Mouse (Mus musculus) neural tube, embryonic 15.5 days (tissue): ENCODE results near the gene Eif3d. TPM values are rescaled to one million over a fixed set of nuclear protein-coding genes. Genes with fewer than 3 reads are reported as not detected.

Experiments used
- ATAC-seq: fragments of 200-750 bp; cut with Nextera tagmentation; 2 replicates; pipeline ENCODE4 v1.8.0; 2017; ENCODE audit warnings: mild to moderate bottlenecking, moderate TSS enrichment, moderate library complexity; ENCODE audit not compliant: low FRiP score
- H3K27ac ChIP-seq: fragments of 300-500 bp; sonication (generic); replicated peaks from 2 replicates; pipeline ENCODE4 v1.5.1; 2015; ENCODE audit warnings: mild to moderate bottlenecking, inconsistent platforms
- H3K27me3 ChIP-seq: fragments of 300-500 bp; sonication (generic); replicated peaks from 2 replicates; pipeline ENCODE4 v1.6.1; 2015; ENCODE audit warnings: inconsistent platforms
- H3K36me3 ChIP-seq: fragments of 300-500 bp; sonication (generic); 2 replicates; pipeline ENCODE4 v1.6.1; 2015; ENCODE audit warnings: inconsistent platforms
- H3K4me1 ChIP-seq: fragments of 300-500 bp; sonication (generic); 2 replicates; pipeline ENCODE4 v1.6.1; 2015; ENCODE audit warnings: inconsistent platforms
- H3K4me2 ChIP-seq: fragments of 300-500 bp; sonication (generic); 2 replicates; pipeline ENCODE4 v1.6.1; 2015; ENCODE audit warnings: inconsistent platforms, mild to moderate bottlenecking, moderate library complexity
- H3K4me3 ChIP-seq: fragments of 300-500 bp; sonication (generic); replicated peaks from 2 replicates; pipeline ENCODE4 v1.5.1; 2015; ENCODE audit warnings: mild to moderate bottlenecking, inconsistent platforms
- H3K9ac ChIP-seq: fragments of 300-500 bp; sonication (generic); replicated peaks from 2 replicates; pipeline ENCODE4 v1.6.1; 2015; ENCODE audit warnings: mild to moderate bottlenecking, inconsistent platforms
- H3K9me3 ChIP-seq: fragments of 300-500 bp; sonication (generic); replicated peaks from 2 replicates; pipeline ENCODE4 v1.6.1; 2016; ENCODE audit warnings: inconsistent platforms
- WGBS: fragments of 180-500 bp; shearing (Covaris S2); methylation state at CpG from one replicate; pipeline ENCODE4 v1.1.7; 2015; ENCODE audit warnings: mixed read lengths; 5-methylcytosine and 5-hydroxymethylcytosine counted together
- polyA plus RNA-seq: library from polyadenylated mRNA; unstranded; fragments of >200 nt; fragmentation: Nextera tagmentation; extraction: Ambion mirVana; gene quantifications from 2 replicates; pipeline ENCODE4 v1.2.1, GENCODE M21; 2015

Gene Eif3d
- polyA plus RNA-seq, 1 experiment from 2014 or later = 156 TPM

DNA sequence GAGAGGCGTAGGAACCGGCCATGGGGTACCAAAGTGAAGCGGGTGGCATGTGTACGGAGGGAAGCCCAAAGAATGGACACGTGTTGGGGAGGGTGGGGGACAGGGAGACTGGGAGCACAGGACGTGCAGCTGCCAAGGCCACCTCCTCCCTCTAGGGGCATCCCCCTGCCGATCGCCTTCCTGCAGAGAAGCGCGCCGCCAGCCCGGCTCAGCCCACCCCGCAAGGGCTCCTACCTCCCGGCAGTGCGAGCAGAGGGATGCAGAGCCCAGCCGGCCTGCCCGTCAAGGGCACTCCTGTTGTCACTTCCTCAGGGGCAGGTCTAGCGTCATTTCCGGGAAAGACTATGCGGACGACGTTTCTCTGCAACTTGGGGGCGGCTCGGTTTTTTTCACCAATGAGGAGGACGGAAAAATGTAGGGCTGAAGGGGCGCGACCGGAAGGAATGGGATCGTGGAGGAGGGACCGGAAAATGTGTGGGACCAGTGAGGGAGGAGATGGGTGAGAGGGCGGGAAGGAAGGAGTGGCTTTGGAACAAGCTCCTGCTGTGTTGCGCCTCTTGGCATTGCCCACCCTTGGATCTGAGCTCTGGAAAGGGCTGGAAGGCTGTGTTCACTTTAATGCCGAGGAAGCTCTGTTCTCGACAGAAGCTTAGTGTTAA lies 41.8 kb downstream of the Eif3d start, which contains the start of gene Txn2:
Gene Txn2, minus strand, starts transcription at position 334 of the 659 bp plus-strand sequence.
- WGBS = under 1% methylated on average over 34 of the region's 34 CpGs
- Histone ChIP-seq H3K27ac (peak within 1 kb of the TSS; percentile 100), H3K36me3 (peaks cover 17% of the 10 kb centered on the region), H3K9me3 (no peaks in the 10 kb centered on the region), H3K9ac (peak within 1 kb of the TSS; percentile 82), H3K4me2 (peak within 1 kb of the TSS; percentile 85), H3K4me3 (peak within 1 kb of the TSS; percentile 79), H3K27me3 (no peaks in the 10 kb centered on the region), H3K4me1 (peaks cover 32% of the 10 kb centered on the region)
- ATAC-seq = peak; percentile 97

DNA sequence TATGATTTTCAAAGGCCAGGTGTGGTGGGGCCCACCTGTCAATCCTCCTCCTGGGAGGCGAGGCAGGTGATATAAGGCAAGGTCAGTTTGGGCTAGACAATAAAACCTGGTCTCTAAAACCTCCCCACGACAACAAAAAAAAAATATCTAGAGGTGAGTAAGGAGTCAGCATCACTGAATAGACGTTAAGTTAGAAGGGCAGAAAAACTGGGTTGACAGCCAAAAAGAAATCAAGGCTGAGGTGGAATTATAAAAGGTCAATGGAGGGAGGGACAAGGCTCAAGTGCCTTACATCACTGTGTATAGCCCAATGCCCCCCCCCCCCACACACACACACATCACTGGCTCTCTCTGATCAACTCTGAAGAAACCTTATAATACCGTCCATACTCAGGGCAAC lies 42.5 kb downstream of the Eif3d start:
- peak overlapping the region; percentile 100 for H3K27ac ChIP-seq
- H3K4me3 ChIP-seq = peak overlapping the region; percentile 79
- ATAC-seq = no peak
- H3K36me3 ChIP-seq = peaks cover 24% of the 10 kb centered on the region
- WGBS = 26% methylated on average over 4 of the region's 4 CpGs
- peaks cover 25% of the 10 kb centered on the region for H3K4me1 ChIP-seq
- H3K27me3 ChIP-seq = no peaks in the 10 kb centered on the region
- H3K9me3 ChIP-seq = no peaks in the 10 kb centered on the region
- H3K9ac ChIP-seq = peak overlapping the region; percentile 82
- peak overlapping the region; percentile 85 for H3K4me2 ChIP-seq

DNA sequence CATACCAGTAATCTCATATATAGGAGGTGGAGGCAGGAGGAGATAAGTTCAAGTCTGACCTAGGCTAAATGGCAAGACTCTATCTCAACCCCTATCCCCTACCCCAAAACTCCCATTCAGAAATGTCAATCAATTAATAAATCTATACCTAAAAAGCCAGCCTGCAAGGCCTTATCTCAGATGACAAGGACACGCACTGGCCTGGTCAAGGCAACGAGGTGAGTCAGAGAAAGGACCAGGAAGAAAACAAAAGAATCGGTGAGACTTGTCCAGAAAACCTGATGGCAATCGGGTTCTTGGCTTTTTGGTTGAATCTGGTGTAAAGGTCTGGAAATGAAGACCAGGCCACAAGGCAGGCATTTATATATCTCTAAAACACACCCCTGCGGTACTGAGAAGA lies 43.7 kb downstream of the Eif3d start:
- 98% methylated on average over 5 of the region's 5 CpGs for WGBS
- Histone ChIP-seq H3K9ac (no peak overlapping the region), H3K27me3 (no peaks in the 10 kb centered on the region), H3K9me3 (no peaks in the 10 kb centered on the region), H3K4me1 (peaks cover 25% of the 10 kb centered on the region), H3K36me3 (peaks cover 36% of the 10 kb centered on the region), H3K4me3 (no peak overlapping the region), H3K27ac (no peak overlapping the region), H3K4me2 (no peak overlapping the region)
- no peak for ATAC-seq

DNA sequence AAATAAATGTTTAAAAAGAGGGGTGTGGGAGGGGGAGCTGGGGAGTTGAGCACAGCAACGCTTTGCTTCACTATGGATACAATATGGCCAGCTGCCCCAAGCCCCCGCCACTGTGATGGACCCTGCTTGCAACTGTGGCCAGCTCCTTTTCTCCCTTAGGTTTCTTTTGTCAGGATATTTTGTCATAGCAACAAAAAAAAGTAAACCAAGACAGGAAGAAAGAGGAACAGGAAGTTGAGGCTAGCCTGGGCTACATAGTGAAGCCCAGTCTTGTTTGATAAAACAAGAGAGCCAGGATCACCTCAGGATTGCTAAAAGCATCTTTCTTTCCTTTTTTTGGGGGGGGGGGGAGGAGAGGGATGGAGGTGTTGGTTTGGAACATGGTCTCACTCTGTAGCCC lies 45.4 kb downstream of the Eif3d start:
- no peak for ATAC-seq
- WGBS = 94% methylated on average over 2 of the region's 2 CpGs

DNA sequence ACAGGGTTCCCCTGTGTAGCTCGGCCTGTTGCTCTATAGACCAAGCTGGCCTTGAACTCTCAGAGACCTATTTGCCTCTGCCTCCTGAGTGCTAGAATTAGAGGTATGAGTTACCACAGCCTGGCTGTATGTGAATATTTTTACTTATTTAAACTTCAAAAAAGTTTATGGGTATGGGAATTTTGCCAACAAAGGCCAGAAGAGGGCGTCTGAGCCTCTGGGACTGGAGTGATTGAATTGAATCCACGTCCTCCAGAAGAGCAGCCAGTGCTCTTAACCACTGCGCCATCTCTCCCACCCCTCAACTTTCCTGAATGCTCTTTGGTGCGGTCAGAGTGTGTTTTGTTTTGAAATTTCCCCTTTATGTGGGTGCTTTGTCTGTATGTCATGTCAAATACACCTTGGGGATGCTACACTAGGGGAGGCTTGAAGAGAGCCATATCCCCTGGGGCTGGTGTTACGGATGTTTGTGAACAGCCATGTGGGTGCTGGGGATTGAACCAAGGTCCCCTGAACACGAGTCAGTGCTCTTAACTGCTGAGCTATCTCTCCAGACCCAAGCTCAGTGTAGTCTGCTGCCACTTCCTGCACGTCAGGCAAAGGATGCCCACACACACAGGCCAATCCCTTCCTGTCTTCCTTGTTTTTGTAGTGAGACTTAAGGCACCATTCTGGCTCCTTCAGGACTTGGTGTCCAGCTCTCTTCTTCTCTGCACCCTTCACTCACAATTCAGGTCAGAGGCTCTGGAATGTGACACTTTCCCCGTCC lies 47.2 kb downstream of the Eif3d start:
- H3K4me1 ChIP-seq = peaks cover 15% of the 10 kb centered on the region
- no peak overlapping the region for H3K9ac ChIP-seq
- H3K4me3 ChIP-seq = no peak overlapping the region
- WGBS = 69% methylated on average over 9 of the region's 9 CpGs
- no peaks in the 10 kb centered on the region for H3K27me3 ChIP-seq
- peaks cover 67% of the 10 kb centered on the region for H3K36me3 ChIP-seq
- H3K27ac ChIP-seq = no peak overlapping the region
- no peaks in the 10 kb centered on the region for H3K9me3 ChIP-seq
- ATAC-seq = no peak
- no peak overlapping the region for H3K4me2 ChIP-seq

More for the DNA sequence above, 45.4 kb downstream of the Eif3d start:
- H3K27ac ChIP-seq = no peak overlapping the region
- no peaks in the 10 kb centered on the region for H3K27me3 ChIP-seq
- no peak overlapping the region for H3K4me2 ChIP-seq
- H3K9ac ChIP-seq = no peak overlapping the region
- peaks cover 25% of the 10 kb centered on the region for H3K4me1 ChIP-seq
- no peak overlapping the region for H3K4me3 ChIP-seq
- peaks cover 51% of the 10 kb centered on the region for H3K36me3 ChIP-seq
- H3K9me3 ChIP-seq = no peaks in the 10 kb centered on the region

DNA sequence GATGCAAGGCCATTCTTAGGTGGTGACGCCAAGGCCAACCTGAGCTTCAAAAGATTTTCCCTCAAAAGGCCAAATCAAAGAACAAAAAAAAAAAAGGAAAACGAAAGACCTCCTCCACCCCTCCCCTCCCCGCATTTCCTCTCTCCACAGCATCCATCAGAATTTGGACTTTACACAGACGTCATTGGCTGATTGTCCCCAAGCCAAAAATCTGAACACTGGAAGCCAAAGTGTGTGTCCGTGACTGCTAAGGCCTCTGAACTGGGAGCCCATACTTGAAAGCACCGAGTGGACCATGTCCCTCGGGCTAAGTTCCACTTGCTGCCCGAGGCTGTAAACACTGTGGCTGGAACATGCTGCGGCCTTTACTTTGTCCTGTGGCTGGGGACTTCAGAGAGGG lies 47.9 kb downstream of the Eif3d start:
- Histone ChIP-seq H3K36me3 (peaks cover 69% of the 10 kb centered on the region), H3K27ac (no peak overlapping the region), H3K9me3 (no peaks in the 10 kb centered on the region), H3K27me3 (no peaks in the 10 kb centered on the region), H3K4me2 (no peak overlapping the region), H3K4me1 (peaks cover 9% of the 10 kb centered on the region), H3K4me3 (no peak overlapping the region), H3K9ac (no peak overlapping the region)
- WGBS = 89% methylated on average over 9 of the region's 9 CpGs
- ATAC-seq = no peak

DNA sequence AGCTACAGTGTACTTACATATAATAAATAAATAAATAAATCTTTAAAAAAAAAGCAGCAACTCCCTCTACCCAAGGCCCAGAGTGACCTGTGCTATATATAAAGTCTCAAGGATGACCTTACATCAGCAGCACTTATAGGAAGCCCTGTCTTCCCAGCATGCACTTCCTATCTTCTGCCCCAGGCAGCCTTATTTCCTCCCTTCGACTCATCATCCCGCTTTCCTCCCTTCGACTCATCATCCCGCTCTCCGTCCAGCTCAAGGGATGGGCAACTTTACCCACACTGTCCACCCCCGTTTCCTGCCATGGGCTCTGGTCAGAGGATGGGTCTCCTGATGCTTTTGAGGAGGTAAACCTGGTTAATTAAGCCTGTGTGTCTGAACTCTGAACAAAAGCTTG lies 49.0 kb downstream of the Eif3d start:
- H3K9me3 ChIP-seq = no peaks in the 10 kb centered on the region
- H3K27ac ChIP-seq = no peak overlapping the region
- H3K9ac ChIP-seq = no peak overlapping the region
- peaks cover 66% of the 10 kb centered on the region for H3K36me3 ChIP-seq
- no peak for ATAC-seq
- H3K4me3 ChIP-seq = no peak overlapping the region
- H3K27me3 ChIP-seq = no peaks in the 10 kb centered on the region
- WGBS = 86% methylated on average over 6 of the region's 6 CpGs
- no peak overlapping the region for H3K4me2 ChIP-seq
- no peaks in the 10 kb centered on the region; the same call in 1 of the 2 replicates for H3K4me1 ChIP-seq

DNA sequence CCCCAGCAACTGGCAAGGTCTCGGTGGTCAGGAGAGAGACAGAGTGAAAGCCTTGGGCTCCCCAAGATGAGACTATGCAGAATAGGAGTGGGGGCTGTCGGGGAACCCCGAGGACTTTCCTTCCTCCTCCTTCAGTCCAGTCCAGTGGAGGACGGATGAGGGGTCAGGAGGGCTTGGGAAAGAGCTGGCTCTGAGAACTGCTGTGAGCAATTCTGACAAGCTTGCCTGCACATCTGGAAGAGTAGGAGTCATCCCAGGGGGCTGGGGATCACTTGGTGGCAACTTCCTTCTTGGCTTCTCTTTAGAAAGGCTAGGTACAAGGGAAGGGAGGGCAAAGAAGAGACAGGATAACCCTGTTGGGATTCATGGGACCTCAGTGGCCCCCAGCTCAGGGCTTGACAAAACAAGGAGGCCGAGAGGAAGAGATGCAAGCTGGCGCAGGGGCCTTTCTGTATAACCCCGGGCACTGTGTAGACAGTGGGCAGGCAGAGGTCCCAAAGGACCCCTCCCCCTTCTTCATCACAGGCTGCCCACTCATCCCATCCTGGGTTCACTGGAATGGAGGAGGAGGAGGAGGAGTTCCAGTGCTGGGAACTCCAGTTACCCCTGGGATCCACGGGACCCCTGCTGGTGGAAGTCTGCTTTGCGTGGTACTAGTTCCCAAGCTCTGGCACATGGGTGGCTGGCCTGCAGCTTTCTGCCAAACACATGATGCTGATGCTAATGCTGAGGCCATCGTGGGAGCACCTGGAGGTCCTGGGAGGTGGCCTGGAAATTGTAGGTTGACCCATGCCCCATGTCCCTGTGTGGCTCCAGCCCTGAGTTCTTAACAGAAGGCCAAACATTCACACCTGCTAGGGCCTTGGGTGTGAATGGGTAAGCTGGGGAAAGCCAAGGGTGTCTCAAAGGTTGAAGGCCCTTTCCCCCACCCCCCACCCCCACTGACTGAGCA lies 49.8 kb downstream of the Eif3d start:
- peaks cover 67% of the 10 kb centered on the region for H3K36me3 ChIP-seq
- no peaks in the 10 kb centered on the region for H3K27me3 ChIP-seq
- H3K4me1 ChIP-seq = no peaks in the 10 kb centered on the region; the same call in 1 of the 2 replicates
- no peaks in the 10 kb centered on the region for H3K9me3 ChIP-seq
- H3K4me3 ChIP-seq = no peak overlapping the region
- WGBS = 84% methylated on average over 10 of the region's 10 CpGs
- no peak overlapping the region for H3K4me2 ChIP-seq
- H3K9ac ChIP-seq = no peak overlapping the region
- no peak for ATAC-seq
- no peak overlapping the region for H3K27ac ChIP-seq

DNA sequence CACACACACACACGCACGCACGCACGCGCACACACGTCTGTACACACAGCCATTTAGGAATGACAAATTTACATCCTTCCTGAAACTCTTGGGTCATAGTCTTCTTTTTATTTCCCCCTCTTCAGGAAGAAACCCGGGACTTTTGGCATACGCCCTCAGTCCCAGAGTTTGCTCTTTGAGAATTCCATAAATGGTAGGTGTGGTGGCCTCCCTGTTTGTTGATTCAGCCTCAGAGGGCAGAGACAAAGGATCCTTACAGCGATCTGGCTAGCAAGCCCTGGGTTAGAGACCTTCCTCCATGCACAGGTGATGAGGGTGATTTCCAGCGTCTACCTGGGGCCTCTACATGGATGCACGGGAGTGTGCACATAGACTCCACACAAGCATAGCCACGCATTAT lies 51.2 kb downstream of the Eif3d start:
- ATAC-seq = no peak
- no peaks in the 10 kb centered on the region; the same call in 1 of the 2 replicates for H3K4me1 ChIP-seq
- H3K4me2 ChIP-seq = no peak overlapping the region
- H3K27ac ChIP-seq = no peak overlapping the region
- H3K36me3 ChIP-seq = peaks cover 77% of the 10 kb centered on the region
- no peak overlapping the region for H3K4me3 ChIP-seq
- 93% methylated on average over 12 of the region's 12 CpGs for WGBS
- no peak overlapping the region; the same call in 1 of the 2 replicates for H3K9ac ChIP-seq
- H3K9me3 ChIP-seq = no peaks in the 10 kb centered on the region
- no peaks in the 10 kb centered on the region for H3K27me3 ChIP-seq

DNA sequence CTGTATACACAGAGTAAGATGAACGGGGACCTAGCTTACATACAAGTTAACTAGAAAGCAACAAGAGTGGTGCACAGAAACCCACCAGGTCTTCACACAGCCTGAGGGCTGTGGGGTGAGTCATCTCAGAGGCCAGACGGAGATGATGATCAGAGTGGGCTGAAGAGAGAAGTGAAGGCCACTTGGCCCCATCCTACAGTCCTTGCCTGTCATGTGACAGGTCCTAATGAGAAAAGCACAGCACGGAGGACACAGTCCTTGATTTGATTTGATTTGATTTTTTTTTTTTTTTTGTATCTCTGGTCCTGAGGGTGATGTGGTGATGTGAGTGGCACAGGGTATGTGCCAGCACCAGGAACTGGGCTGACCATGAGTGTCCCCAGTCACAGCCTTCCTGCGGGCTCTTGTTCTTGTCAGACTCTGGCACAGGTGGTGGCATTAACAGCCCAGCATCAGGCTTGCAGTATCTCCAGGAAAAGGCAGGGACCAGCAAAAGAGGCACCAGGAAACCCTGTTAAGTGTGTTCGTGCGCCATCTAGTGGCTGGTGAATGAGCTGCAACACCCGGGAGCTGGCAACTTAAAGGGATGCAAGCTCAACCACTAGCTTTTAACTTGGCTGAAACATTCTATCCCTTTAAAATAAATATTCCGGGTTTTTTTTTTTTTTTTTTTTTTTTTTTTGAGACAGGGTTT lies 53.6 kb downstream of the Eif3d start:
- no peaks in the 10 kb centered on the region; the same call in 1 of the 2 replicates for H3K4me1 ChIP-seq
- H3K36me3 ChIP-seq = peaks cover 61% of the 10 kb centered on the region
- H3K9me3 ChIP-seq = no peaks in the 10 kb centered on the region
- no peaks in the 10 kb centered on the region for H3K27me3 ChIP-seq
- ATAC-seq = no peak
- H3K27ac ChIP-seq = no peak overlapping the region
- no peak overlapping the region for H3K4me3 ChIP-seq
- WGBS = 43% methylated on average over 8 of the region's 8 CpGs
- no peak overlapping the region for H3K9ac ChIP-seq
- H3K4me2 ChIP-seq = no peak overlapping the region

DNA sequence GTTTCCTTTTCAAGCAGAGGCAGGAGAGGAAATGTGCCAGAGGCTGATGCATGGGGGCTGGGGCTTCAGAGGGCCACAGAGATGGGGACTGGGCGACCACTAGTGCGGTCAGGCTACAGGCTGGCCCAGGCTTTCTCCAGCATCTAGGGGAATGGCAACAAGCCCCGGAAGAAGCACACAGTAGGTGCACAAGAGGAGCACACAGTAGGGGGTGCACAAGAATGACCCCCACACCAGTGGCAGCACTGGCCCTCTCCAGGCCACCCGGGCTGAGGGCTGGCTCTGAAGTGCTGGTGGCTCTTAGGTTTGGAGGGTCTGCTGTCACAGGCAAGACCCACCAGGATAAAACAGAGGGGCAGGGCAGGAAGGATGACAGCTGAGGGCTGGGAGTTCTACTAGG lies 55.3 kb downstream of the Eif3d start:
- no peak overlapping the region for H3K4me2 ChIP-seq
- no peak for ATAC-seq
- no peak overlapping the region for H3K9ac ChIP-seq
- 97% methylated on average over 4 of the region's 4 CpGs for WGBS
- no peak overlapping the region for H3K4me3 ChIP-seq
- no peaks in the 10 kb centered on the region for H3K27me3 ChIP-seq
- H3K4me1 ChIP-seq = no peaks in the 10 kb centered on the region
- H3K9me3 ChIP-seq = no peaks in the 10 kb centered on the region
- peaks cover 46% of the 10 kb centered on the region for H3K36me3 ChIP-seq
- no peak overlapping the region for H3K27ac ChIP-seq
